Mouse (Mus musculus) 416B (cell line): ENCODE measurements around the gene Znfx1.
A peak's percentile ranks its signal among the peaks of the same experiment; 100 is the strongest.

Experiments
- DNase-seq: peaks from one replicate; pipeline ENCODE4 v3.0.0; 2011; ENCODE audit warnings: low read depth

The Znfx1 gene

GRCm38 (mm10) chr2:167062965-167063880, at the start of gene Znfx1:
TSS of gene Znfx1 (minus strand) at chr2:167063015.
- DNase-seq, result peak; percentile 95

DNA sequence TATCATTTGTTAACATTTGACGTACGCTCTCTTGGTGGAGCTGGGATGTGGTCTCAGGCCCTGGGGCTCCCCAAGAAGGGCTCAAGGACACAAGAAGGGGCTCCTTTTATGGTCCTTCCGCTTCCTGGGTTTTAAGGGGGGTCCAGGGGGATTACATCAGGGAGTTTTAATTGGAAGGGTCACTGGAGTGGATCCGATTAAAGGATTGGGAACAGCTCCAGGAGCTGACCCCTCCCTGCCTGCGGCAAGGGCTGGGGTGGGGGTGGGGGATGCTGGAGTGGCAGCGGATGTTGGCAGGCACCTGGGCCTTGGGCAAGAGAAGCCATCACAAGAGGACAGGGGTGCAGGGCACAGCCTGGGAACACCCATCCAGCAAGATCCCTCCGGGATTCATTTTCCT, 49.4 kb upstream of the Znfx1 start:
- DNase-seq, result no peak

- no peak for DNase-seq
Measured at GRCm38 (mm10) chr2:167109506-167109905, 46.7 kb upstream of the Znfx1 start.

DNA sequence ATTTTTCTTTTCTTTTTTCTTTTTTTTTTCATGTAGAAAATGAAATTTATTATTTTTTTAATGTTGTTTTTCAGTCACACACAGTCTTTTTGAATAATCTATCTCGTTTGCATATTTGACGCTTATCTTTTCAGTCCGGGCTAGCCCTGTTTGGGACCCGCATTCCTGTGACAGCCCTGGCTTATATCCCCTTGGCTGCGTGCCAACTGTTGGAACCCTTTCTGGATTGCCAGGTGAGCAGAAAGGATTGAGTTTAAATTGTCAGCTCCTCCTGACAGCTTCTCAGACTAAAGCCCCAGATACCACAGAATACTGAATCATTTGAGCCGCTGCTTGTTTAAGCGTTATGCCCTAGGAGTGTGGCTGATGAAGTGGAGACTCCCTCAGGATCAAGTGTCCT, 40.7 kb upstream of the Znfx1 start:
- DNase-seq, result no peak

DNA sequence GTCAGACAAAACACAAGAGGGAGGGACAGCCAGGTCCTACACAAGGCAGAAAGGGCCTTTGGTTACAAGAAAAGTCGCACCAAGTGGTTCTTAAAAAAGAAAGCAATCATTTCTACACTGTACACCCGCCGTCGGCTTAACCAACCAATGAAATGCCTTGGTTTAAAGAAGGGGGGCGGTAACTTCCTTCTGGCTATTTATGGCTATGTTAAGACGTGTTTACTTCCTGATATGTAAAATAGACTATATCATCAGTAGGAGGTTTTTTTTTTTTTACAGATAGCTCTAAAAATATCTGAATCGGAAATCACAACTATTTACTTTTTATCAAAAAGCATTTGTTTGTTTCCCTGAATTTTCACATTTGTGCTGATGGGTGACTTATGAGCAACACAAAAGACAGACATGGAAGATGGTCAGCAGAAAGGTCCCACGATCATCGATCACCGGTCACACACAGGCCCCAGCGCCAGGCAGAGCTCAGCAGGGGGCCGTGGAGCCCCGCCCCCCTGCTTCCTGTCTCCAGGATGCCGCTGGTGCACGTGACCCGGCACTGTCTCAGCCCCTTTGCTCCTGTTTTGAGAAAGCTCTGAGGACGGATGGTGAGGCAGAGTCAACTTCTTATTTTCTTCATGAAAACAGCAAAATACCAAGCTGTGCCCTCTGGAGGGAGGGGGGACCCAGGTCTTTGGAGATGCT, 39.1 kb upstream of the Znfx1 start:
- DNase-seq, result peak; percentile 77

DNA sequence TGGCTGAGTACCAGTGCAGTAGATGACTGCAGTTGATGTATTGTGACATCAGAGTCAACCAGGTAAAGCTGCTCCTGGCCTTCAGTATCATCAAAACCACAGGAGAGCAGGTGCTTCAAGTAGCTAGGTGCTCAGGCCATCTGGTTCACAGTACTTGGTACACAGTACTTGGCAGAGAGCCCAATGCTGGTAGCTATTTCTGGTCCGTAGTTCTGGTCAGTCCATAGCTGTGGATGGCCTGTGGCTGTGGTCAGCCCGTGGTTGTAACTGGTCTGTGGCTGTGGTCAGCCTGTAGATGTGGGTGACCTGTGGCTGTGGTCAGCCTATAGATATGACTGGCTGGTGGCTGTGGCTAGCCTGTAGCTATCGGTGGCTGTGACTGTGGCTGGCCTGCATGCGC, 31.9 kb upstream of the Znfx1 start:
- DNase-seq, result peak; percentile 89

DNA sequence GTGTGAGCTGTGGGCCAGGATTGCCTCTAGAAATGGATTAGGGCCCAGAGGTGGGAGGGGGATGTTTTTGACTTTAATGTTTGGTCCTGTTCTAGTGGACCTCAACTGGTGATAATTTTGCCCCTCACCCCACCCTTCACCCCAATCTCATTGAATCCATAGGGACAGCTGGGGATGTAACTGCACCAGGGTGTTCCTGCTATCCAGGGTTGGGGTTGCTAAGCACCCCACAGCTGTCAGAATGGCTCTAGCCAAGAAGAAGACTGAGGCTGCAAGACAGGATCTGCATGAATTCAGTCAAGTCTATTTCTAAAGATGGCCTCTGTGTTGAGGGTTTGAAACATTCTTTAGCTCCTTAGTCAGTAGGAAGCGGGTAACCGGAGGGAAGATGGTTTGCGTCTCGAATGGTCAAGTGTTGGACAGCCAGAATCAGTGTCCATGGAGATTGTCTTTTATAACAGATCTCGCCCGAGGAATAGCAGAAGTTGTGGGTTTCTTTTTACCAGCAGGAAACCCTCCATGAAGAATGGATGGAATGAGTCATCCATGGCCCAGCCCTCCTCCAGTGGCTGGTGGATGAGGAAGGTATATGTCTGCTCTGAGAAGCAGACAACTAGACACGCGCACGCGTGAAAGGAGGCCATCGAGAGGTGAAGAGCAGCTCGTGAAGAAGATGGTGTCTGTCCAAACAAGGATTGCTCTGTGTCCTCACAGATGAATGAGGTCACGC, 30.5 kb upstream of the Znfx1 start:
- DNase-seq, result peak; percentile 99

DNA sequence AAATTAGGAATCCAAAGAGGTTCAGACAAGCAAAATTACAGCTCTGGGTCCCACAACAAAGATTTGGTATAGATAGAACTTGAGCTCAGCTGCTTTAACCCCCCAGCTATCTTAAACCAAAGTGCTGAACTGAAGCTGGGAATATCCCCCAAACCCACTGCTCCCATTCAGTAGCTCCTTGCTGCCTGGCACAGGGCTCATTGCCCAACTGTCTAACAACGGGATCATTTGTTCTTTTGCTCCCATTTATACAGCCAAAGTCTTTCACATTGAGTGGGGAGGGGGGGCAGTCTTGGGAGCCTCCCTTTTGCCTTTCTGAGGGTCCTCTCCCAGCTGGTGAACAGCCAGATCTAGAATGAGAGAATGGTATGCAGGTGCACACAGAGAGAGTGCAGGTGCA, 27.5 kb upstream of the Znfx1 start:
- DNase-seq, result no peak

GRCm38 (mm10) chr2:167086836-167087235, 24.0 kb upstream of the Znfx1 start:
- no peak for DNase-seq

DNA sequence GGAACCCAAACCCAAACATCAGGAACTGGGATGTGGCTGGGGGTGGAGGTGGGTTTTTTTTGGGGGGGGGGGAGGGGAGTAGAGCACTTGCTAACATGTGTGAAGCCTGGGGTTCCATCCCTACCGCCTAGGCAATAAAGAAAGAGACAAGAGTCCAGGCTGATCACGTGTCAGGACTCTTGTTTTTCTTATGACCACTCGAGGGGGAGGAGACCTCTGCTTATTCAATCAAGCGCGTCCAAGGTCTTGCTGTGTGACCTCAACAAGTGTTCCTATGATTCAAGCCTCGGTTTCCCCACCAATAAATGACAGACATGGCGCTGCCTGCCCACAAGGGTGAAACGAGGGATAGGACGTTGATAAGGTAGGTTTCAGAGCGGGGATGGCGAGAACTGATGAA, 23.3 kb upstream of the Znfx1 start:
- DNase-seq, result no peak

DNA sequence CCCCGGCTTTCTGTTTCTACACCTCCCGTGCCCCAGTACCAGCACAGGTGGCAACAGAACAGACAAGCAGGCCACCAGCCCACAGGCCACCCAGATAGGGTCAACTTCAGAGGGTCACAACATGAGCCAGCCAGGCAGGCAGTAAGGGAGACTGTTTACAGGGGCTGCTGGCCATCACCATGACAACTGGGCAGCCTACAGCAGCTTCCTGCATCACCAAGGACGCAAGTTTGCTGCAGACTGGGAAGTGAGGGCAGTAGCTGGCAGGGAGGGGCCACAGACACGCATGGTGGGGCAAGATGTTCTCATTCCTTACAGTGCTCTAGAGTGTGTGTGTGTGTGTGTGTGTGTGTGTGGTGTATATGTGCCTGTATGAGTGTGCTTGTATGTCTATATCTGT, 18.8 kb upstream of the Znfx1 start:
- DNase-seq, result peak; percentile 38

- DNase-seq, result no peak
Measured at GRCm38 (mm10) chr2:167081135-167081534, 18.3 kb upstream of the Znfx1 start.

DNA sequence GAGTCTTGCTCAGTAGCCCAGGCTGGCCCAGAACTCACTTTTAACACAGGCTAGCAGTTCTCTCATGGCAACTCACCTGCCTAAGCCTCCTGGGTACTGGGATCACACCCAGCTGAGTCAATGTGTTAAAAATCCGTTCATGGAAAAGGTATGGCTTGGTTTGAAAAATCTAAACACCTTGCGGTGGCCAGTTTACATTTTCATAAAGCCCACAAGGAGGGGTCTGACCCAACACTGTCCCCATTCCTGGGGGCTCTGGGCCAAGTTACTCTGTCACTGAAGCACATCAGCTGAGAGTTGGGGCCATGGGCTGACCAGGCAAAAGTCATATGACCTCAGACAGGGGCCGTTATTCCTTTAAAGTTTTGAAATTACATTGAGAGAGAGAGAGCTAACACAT, 17.6 kb upstream of the Znfx1 start:
- no peak for DNase-seq

DNA sequence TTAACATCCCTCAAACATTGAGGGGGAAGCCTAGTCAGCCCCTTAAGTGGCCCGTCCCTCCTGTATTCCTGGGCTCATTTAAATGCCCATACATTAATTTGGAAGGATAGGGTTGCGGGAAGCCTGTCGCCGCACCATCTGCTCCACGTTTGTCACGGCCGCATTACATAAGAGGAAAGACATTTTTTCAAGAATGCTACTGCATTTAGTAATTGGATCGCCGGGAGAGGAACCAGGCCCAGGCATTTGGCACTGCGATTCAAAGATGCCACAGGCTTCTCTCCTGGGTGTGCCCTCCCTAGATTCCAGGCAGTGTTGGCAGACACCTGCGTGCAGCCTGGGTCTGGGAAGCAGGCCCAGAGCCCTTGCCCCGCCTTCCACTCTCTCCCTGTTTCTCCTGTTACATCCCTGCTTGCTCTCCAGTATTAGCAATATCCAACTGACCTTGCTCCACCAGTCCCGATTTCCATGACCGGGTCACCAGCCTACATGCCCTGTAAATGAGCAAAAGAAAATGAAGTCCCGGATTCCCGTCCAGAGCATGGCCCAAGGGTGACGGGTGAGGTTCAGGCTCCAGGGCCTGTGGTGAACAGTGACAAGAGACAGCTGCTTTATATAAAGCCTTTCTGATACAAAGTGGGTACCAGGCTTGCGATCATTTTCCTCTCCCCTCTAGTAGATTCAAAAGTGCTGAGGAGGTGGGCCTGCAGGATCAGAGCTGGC, 16.9 kb upstream of the Znfx1 start:
- no peak for DNase-seq

GRCm38 (mm10) chr2:167078931-167079495, 16.2 kb upstream of the Znfx1 start:
- DNase-seq, result no peak

DNA sequence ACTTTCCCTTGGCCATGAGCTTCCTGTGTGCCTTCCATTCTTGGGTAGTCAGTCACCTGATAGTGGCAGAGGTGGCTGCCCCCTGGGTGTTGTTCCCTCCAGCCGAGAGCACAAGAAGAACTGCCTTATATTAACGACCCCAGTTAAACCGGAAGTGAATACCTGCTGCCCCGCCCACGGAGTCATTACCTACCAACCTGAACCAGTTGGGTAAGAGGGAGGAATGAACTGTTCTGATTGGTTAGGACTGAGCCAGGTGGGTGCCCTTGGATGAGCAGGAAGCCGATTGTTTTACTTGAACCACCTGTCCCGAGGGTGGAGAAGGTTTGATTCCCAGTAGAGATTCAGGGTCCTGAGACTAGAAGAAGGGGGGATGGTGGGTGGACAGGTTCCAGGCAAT, 15.7 kb upstream of the Znfx1 start:
- no peak for DNase-seq

- DNase-seq, result no peak
Measured at GRCm38 (mm10) chr2:167077199-167077962, 14.6 kb upstream of the Znfx1 start.

- no peak for DNase-seq
Measured at GRCm38 (mm10) chr2:167076759-167077158, 13.9 kb upstream of the Znfx1 start.

DNA sequence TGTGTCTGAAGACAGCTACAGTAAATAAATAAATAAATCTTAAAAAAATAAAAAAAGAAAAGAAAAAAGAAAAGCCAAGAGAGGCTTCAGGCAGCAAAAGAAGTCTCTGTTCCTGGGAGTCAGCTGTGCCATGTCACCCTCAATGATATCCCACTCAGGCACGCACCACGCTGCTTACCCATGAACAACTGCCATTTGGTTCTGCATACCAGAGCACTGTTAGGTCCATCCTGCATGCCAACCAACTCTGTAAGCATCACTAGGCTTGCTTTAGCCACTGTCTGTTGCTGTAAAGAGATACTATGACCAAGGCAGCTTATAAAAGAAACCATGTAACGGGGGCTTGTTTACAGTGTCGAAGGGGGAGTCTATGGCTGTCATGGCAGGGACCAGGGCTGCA, 13.5 kb upstream of the Znfx1 start:
- no peak for DNase-seq

- no peak for DNase-seq
Measured at GRCm38 (mm10) chr2:167074587-167074986, 11.8 kb upstream of the Znfx1 start.
